Mouse (Mus musculus) cerebellum, adult 9-10 months (tissue): ENCODE results near the gene Tmub2.

Source experiments
- DNase-seq: peaks from one replicate; pipeline ENCODE4 v3.0.0; 2022

Tmub2 gene

GRCm38 (mm10) chr11:102284501-102285094 is at the start of gene Tmub2:
Gene Tmub2, plus strand, starts transcription at chr11:102284931.
- peak; percentile 99 for DNase-seq

- no peak for DNase-seq
These were observed 48.7 kb upstream of the Tmub2 start for GRCm38 (mm10) chr11:102236022-102236421.

GRCm38 (mm10) chr11:102240636-102241035 is 44.1 kb upstream of the Tmub2 start:
- no peak for DNase-seq

- no peak for DNase-seq
These were observed 43.5 kb upstream of the Tmub2 start for GRCm38 (mm10) chr11:102241246-102241645.

- DNase-seq = no peak
These were observed 42.9 kb upstream of the Tmub2 start for GRCm38 (mm10) chr11:102241874-102242273.

GRCm38 (mm10) chr11:102244926-102245449 is 39.7 kb upstream of the Tmub2 start:
- peak; percentile 68 for DNase-seq

- DNase-seq = no peak
These were observed 39.0 kb upstream of the Tmub2 start for GRCm38 (mm10) chr11:102245581-102246272.

GRCm38 (mm10) chr11:102246273-102246635 is 38.5 kb upstream of the Tmub2 start:
- DNase-seq = no peak

- no peak for DNase-seq
These were observed 37.9 kb upstream of the Tmub2 start for GRCm38 (mm10) chr11:102246871-102247270.

- peak; percentile 93 for DNase-seq
These were observed 36.0 kb upstream of the Tmub2 start, which contains the start of gene BC030867 for GRCm38 (mm10) chr11:102248630-102249230. Gene BC030867, plus strand, starts transcription at chr11:102248882.

GRCm38 (mm10) chr11:102249351-102250090 is 35.2 kb upstream of the Tmub2 start:
- no peak for DNase-seq

- no peak for DNase-seq
These were observed 27.2 kb upstream of the Tmub2 start for GRCm38 (mm10) chr11:102257514-102257913.

- no peak for DNase-seq
These were observed 26.6 kb upstream of the Tmub2 start for GRCm38 (mm10) chr11:102258095-102258494.

- DNase-seq = no peak
These were observed 26.2 kb upstream of the Tmub2 start for GRCm38 (mm10) chr11:102258521-102258920.

GRCm38 (mm10) chr11:102263211-102263610 is 21.5 kb upstream of the Tmub2 start:
- no peak for DNase-seq

GRCm38 (mm10) chr11:102265816-102266215 is 18.9 kb upstream of the Tmub2 start:
- DNase-seq = peak; percentile 63

GRCm38 (mm10) chr11:102266631-102267355 is 17.9 kb upstream of the Tmub2 start:
- DNase-seq = no peak

- peak; percentile 80 for DNase-seq
These were observed 17.3 kb upstream of the Tmub2 start for GRCm38 (mm10) chr11:102267480-102267879.

- no peak for DNase-seq
These were observed 16.0 kb upstream of the Tmub2 start, which contains the start of gene Asb16 for GRCm38 (mm10) chr11:102268520-102269244. Gene Asb16, plus strand, starts transcription at chr11:102268743.

- no peak for DNase-seq
These were observed 8.3 kb upstream of the Tmub2 start for GRCm38 (mm10) chr11:102276411-102276915.

- no peak for DNase-seq
These were observed 7.0 kb upstream of the Tmub2 start for GRCm38 (mm10) chr11:102277754-102278153.
